Mouse (Mus musculus): ENCODE results near the gene Ccnb1. TPM values are rescaled to one million over a fixed set of nuclear protein-coding genes. Genes with fewer than 3 reads are reported as not detected.
A peak's percentile ranks its signal among the peaks of the same experiment; 100 is the strongest.

The Ccnb1 gene
- polyA plus RNA-seq, 1 experiment from 2014 or later, result 295 TPM

DNA sequence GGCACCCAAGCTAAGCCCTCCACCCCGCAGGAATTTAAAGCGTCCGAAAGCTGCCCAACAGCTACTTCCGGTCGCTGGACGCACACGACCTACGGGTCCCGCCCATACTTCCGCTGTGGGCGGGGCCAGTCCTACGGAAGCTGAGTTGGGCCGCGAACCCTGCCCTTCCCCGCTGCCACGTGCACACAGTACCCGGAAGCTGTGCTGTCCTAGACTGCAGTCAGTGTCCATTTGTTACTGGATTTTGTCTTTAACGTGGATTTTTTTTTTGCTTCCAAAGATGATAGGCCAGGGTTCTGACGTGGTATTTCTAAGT is 55.6 kb downstream of the Ccnb1 start, which contains the start of gene Cdk7:
Gene Cdk7, minus strand, starts transcription at position 79 of the 316 bp plus-strand sequence.
- peak within 1 kb of the TSS; percentile 63 for H3K4me2 ChIP-seq
- peak within 1 kb of the TSS; percentile 95 for H3K27ac ChIP-seq
- no peaks in the 10 kb centered on the region for H3K9me3 ChIP-seq
- H3K27me3 ChIP-seq, result no peaks in the 10 kb centered on the region
- peak; percentile 99 for ATAC-seq (ENCODE audit: borderline replicate concordance, extremely low read depth, low FRiP score, low TSS enrichment)
- peak within 1 kb of the TSS; percentile 68 for H3K4me3 ChIP-seq
- WGBS, result 0% methylated on average over 19 of the region's 19 CpGs
- peak within 1 kb of the TSS; percentile 80 for H3K9ac ChIP-seq
- peaks cover 25% of the 10 kb centered on the region for H3K36me3 ChIP-seq
- H3K4me1 ChIP-seq, result peaks cover 16% of the 10 kb centered on the region

DNA sequence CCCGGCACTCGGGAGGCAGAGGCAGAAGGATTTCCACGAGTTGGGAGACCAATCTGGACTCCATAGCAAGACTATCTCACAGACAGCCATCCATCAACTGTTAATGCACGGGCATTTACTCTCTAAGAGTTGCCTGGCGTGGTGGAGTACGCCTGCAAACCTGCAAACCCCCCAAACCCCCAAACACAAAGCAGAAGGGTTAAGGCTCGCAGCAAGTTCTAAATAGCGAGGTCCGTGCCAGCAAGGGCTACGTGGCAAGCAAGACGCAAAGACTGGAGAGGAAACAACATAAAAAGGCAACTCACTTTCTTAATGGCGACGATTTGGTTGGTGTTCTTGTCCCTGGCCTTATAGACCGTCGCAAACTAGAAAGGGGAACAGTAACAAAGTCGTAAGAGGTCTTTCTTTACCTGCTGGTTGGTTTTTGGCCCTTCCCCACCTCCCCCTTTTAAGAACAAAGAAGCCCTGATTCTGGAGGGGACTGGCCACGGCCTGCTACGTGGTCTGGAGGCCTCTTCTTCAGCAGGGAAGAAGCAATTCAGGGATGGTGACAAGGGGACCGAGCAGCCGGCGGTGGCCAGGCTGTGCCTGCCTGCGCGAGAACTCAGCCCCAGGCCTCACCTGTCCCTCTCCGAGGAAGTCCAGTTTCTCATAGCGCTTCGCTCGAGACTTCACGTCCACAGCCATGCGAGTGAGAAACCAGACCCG is 56.1 kb downstream of the Ccnb1 start:
- Histone ChIP-seq H3K27ac (peak overlapping the region; percentile 95), H3K4me2 (peak overlapping the region; percentile 63), H3K9me3 (no peaks in the 10 kb centered on the region), H3K9ac (peak overlapping the region; percentile 80), H3K36me3 (peaks cover 23% of the 10 kb centered on the region), H3K4me1 (peaks cover 16% of the 10 kb centered on the region), H3K27me3 (no peaks in the 10 kb centered on the region), H3K4me3 (peak overlapping the region; percentile 68)
- ATAC-seq (ENCODE audit: borderline replicate concordance, extremely low read depth, low FRiP score, low TSS enrichment), result no peak
- under 1% methylated on average over 30 of the region's 30 CpGs for WGBS

Other genes with a start within 250 kb of the Ccnb1 start
- 32.6 and 34.1 TPM in 2 replicates for gene Ocln, start 233.9 kb downstream of the Ccnb1 start, polyA plus RNA-seq (2015; fragmentation: Nextera tagmentation; extraction: Ambion mirVana)
- 11.1 and 11.7 TPM in 2 replicates for gene Marveld2, start 169.6 kb downstream of the Ccnb1 start, polyA plus RNA-seq (2015; fragmentation: Nextera tagmentation; extraction: Ambion mirVana)
- 274 and 282 TPM in 2 replicates for gene Ak6, start 135.6 kb downstream of the Ccnb1 start, polyA plus RNA-seq (2015; fragmentation: Nextera tagmentation; extraction: Ambion mirVana)
- gene Rad17, start 135.5 kb downstream of the Ccnb1 start, polyA plus RNA-seq (2015; fragmentation: Nextera tagmentation; extraction: Ambion mirVana), result 20.9 and 21.3 TPM in 2 replicates
- 14.3 and 17.8 TPM in 2 replicates for gene Taf9, start 135.0 kb downstream of the Ccnb1 start, polyA plus RNA-seq (2015; fragmentation: Nextera tagmentation; extraction: Ambion mirVana)
- 9.9 and 10.7 TPM in 2 replicates for gene Ccdc125, start 116.9 kb downstream of the Ccnb1 start, polyA plus RNA-seq (2015; fragmentation: Nextera tagmentation; extraction: Ambion mirVana)
- 94.2 and 101 TPM in 2 replicates for gene Cdk7, start 55.6 kb downstream of the Ccnb1 start, polyA plus RNA-seq (2015; fragmentation: Nextera tagmentation; extraction: Ambion mirVana)
- 167 and 169 TPM in 2 replicates for gene Mrps36, start 41.9 kb downstream of the Ccnb1 start, polyA plus RNA-seq (2015; fragmentation: Nextera tagmentation; extraction: Ambion mirVana)
- 37.4 and 38.1 TPM in 2 replicates for gene Cenph, start 10.7 kb downstream of the Ccnb1 start, polyA plus RNA-seq (2015; fragmentation: Nextera tagmentation; extraction: Ambion mirVana)
- 55.2 and 56.2 TPM in 2 replicates for gene Slc30a5, start 46.9 kb upstream of the Ccnb1 start, polyA plus RNA-seq (2015; fragmentation: Nextera tagmentation; extraction: Ambion mirVana)